Mouse (Mus musculus) small intestine, adult 2 months (tissue): ENCODE data around the gene Rnase11. TPM values are rescaled to one million over a fixed set of nuclear protein-coding genes. Genes with fewer than 3 reads are reported as not detected.

Experiments used
- H3K27ac ChIP-seq: fragments of 200-500 bp; 2 replicates; pipeline ENCODE4 v1.5.1; 2012; ENCODE audit warnings: low read depth, low read length, control low read depth, inconsistent platforms; ENCODE audit not compliant: insufficient read depth
- H3K27me3 ChIP-seq: fragments of 200-500 bp; 2 replicates; pipeline ENCODE4 v1.6.1; 2012; ENCODE audit warnings: mild to moderate bottlenecking, moderate library complexity, low read length, inconsistent platforms; ENCODE audit not compliant: control insufficient read depth, insufficient read depth
- H3K36me3 ChIP-seq: fragments of 200-500 bp; 2 replicates; pipeline ENCODE4 v1.6.1; 2012; ENCODE audit warnings: mild to moderate bottlenecking, low read length, control low read depth, inconsistent platforms; ENCODE audit not compliant: control insufficient read depth, insufficient read depth
- H3K4me1 ChIP-seq: fragments of 200-500 bp; 2 replicates; pipeline ENCODE4 v1.6.1; 2012; ENCODE audit warnings: low read length, inconsistent platforms, mixed read lengths; ENCODE audit not compliant: control insufficient read depth, insufficient read depth, insufficient read length
- H3K4me3 ChIP-seq: fragments of 200-500 bp; 2 replicates; pipeline ENCODE4 v1.5.1; 2012; ENCODE audit warnings: low read depth, mild to moderate bottlenecking, control low read depth, inconsistent platforms, low read length, moderate library complexity
- CTCF ChIP-seq: fragments of 200-500 bp; IDR thresholded peaks from 2 replicates; pipeline ENCODE4 v1.5.1; 2012; ENCODE audit warnings: low read depth, mild to moderate bottlenecking, control low read depth, inconsistent platforms, low read length, moderate library complexity, mixed read lengths; ENCODE audit not compliant: insufficient replicate concordance, insufficient read length; ENCODE audit errors: extremely low read depth
- POLR2A ChIP-seq: fragments of 200-500 bp; IDR thresholded peaks from 2 replicates; pipeline ENCODE4 v1.6.1; 2012; ENCODE audit warnings: low read depth, mild to moderate bottlenecking, control low read depth, inconsistent platforms, low read length, moderate library complexity
- WGBS: fragments of 180-500 bp; shearing (Covaris S2); methylation state at CpG from one replicate; pipeline ENCODE4 v1.1.7; 2018; 5-methylcytosine and 5-hydroxymethylcytosine counted together
- polyA plus RNA-seq: library from polyadenylated mRNA; depleted of rRNA; stranded (reverse); fragments of >200 nt; gene quantifications from 2 replicates; pipeline ENCODE4 v1.2.3, GENCODE M21; 2012

Gene Rnase11
- polyA plus RNA-seq, 1 experiment: not detected

DNA sequence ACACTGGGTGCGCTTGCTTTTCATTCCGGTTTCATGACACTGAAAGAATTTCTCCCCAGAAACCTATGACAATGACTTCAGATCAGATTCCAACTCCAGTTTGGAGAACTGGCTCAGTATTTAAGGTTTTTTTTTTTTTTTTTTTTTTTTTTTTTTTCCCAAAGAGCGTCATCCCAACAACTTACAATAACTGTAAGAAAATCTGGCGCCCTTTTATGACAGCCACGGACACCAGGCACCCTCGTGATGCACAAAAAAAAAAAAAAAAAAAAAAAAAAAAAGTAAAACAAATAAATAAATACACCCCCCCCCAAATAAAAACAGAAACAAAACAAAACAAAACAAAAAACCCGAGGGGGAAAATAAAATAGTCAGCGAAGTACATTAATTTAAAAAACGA lies 37.8 kb upstream of the Rnase11 start:
- H3K4me1 ChIP-seq: no peaks in the 10 kb centered on the region
- H3K36me3 ChIP-seq: no peaks in the 10 kb centered on the region
- H3K4me3 ChIP-seq: no peak overlapping the region
- TF ChIP-seq POLR2A: no peak
- TF ChIP-seq CTCF: no peak
- no peak overlapping the region for H3K27ac ChIP-seq
- WGBS: 27% methylated on average over 9 of the region's 9 CpGs
- no peaks in the 10 kb centered on the region for H3K27me3 ChIP-seq

DNA sequence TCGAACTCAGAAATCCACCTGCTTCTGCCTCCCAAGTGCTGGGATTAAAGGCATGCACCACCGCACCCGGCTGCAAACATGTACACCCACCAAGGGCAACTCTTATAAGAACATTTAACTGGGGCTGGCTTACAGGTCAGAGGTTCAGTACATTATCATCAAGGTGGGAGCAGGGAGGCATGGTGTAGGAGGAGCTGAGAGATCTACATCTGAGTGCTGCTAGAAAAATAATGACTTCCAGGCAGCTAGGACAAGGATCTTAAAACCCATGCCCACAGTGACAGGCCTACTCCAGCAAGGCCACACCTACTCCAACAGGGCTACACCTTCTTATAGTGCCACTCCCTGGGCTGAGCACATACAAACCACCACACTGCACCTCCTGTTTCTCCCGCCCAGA lies 35.9 kb upstream of the Rnase11 start:
- WGBS: 71% methylated on average over 4 of the region's 4 CpGs
- TF ChIP-seq POLR2A (no peak), CTCF (no peak)
- Histone ChIP-seq H3K36me3 (no peaks in the 10 kb centered on the region), H3K4me3 (no peak overlapping the region), H3K27me3 (no peaks in the 10 kb centered on the region), H3K27ac (no peak overlapping the region), H3K4me1 (peaks cover 3% of the 10 kb centered on the region; the same call in 1 of the 2 replicates)

DNA sequence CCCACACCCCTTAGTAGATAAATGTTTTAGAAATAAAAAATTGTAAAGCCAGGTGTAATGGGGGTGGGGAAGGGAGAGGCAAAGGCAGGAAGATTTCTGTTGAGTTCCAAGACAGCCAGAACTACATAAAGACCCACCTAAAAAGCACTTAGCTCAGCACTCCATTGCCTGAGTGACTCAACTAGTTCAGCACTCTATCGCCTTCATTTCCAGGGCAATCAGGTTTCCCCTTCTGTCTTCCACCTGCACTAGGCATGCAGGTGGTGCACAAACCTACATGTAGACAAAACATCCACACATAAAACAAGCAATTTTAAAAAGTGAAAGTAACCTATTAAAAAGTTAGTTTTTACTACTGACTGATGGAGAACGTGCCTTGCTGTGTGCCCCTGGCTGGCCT lies 35.1 kb upstream of the Rnase11 start:
- no peak overlapping the region for H3K27ac ChIP-seq

DNA sequence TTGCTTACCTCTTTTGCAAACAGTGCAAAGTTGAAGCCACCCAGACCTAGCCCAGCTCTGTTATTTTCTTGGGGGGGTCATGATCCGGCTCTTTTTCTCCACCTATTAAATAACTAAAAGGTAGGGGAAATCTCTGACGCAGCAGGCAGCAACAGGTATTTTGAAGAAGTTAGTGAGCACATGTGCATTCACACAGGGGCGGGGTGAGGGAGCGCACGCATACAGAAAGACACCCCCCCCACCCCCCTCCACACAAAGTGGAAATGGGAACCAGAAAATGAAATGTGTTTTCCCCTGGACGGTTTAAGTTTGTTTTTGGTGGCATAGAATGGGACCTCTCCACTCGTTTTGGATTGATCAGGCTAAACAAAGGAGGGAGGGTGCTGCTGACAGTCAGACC lies 33.8 kb upstream of the Rnase11 start:
- Histone ChIP-seq H3K4me1 (peaks cover 3% of the 10 kb centered on the region; the same call in 1 of the 2 replicates), H3K27me3 (no peaks in the 10 kb centered on the region), H3K36me3 (no peaks in the 10 kb centered on the region), H3K4me3 (no peak overlapping the region; the same call in 1 of the 2 replicates), H3K27ac (no peak overlapping the region)
- WGBS: 22% methylated on average over 7 of the region's 7 CpGs
- TF ChIP-seq CTCF (no peak), POLR2A (no peak)

More for the DNA sequence above, 35.1 kb upstream of the Rnase11 start:
- WGBS: 74% methylated on average over 2 of the region's 2 CpGs
- peaks cover 3% of the 10 kb centered on the region; the same call in 1 of the 2 replicates for H3K4me1 ChIP-seq
- H3K36me3 ChIP-seq: no peaks in the 10 kb centered on the region
- H3K4me3 ChIP-seq: no peak overlapping the region
- TF ChIP-seq CTCF (no peak), POLR2A (no peak)
- H3K27me3 ChIP-seq: no peaks in the 10 kb centered on the region

DNA sequence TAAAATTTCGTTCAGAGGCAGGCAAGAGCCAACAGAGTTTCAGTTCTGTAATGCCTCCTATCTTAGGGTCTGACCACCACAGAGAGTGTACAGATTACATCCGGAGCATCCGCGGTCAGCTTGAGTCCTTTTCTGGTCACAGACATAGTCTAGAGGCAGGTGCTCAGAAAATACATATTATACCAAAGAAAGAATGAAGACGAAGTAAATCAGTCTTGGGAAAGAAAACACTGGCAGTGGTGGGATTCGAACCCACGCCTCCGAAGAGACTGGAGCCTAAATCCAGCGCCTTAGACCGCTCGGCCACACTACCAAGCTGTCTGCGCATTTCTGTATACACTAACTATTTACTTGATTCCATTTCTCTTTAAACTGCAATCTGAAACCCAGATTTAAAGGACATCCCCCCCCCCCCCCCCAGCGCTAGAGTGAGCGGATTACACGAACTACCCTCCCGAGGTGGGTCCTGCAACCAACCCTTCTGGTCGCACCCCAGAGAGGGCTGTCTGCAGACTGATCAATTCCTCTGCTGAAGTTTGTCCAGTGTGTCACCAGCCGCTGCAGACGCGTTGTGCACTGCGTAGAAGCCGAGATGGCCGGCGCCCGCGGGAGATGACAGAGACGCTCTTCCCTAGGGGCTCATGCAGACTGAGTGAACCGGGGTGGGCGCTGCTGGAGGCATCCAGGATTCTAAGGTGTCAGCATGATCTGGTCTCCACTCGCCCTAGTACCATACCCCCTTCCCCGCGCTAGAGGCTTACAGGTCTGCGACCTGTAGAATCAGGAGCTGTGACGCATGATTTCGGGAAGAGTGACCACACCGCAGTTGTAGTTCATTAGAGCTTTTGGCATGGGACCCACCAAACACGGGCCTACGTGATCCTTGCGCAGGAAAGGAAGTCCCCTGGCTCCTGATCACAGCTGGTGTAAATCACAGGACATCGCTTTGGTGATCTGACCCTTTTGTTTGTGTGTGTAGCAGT lies 32.9 kb upstream of the Rnase11 start:
- TF ChIP-seq POLR2A (no peak; the same call in 1 of the 2 replicates), CTCF (no peak)
- Histone ChIP-seq H3K4me1 (peaks cover 3% of the 10 kb centered on the region; the same call in 1 of the 2 replicates), H3K4me3 (peak overlapping the region; percentile 64), H3K27me3 (no peaks in the 10 kb centered on the region), H3K27ac (peak overlapping the region; percentile 5), H3K36me3 (no peaks in the 10 kb centered on the region)
- WGBS: 6% methylated on average over 40 of the region's 40 CpGs

DNA sequence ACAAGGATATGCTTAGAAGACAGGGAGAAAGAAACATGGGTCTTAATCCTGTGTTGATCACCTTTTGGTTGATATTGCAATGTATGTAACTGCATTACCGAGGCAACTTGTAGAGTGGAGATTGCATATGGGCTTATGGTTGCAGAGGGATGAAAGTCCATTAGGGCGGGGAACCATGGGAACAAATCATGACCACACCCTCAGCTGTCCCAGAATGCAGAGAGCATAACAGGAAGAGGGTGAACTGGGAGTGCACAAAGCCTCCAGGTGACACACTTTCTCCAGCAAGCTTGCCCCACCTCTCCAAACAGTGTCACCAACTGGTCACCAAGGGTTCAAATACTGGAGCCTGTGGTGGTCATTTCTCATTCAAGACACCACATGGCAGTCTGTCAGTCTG lies 31.1 kb upstream of the Rnase11 start:
- Histone ChIP-seq H3K27me3 (no peaks in the 10 kb centered on the region), H3K4me3 (no peak overlapping the region), H3K36me3 (no peaks in the 10 kb centered on the region), H3K27ac (0 out of 2 replicates have a peak overlapping the region, but pooled peaks have one; percentile 32), H3K4me1 (peaks cover 3% of the 10 kb centered on the region; the same call in 1 of the 2 replicates)
- WGBS: 21% methylated on average over 2 of the region's 2 CpGs
- no peak for TF ChIP-seq CTCF
- TF ChIP-seq POLR2A: no peak

DNA sequence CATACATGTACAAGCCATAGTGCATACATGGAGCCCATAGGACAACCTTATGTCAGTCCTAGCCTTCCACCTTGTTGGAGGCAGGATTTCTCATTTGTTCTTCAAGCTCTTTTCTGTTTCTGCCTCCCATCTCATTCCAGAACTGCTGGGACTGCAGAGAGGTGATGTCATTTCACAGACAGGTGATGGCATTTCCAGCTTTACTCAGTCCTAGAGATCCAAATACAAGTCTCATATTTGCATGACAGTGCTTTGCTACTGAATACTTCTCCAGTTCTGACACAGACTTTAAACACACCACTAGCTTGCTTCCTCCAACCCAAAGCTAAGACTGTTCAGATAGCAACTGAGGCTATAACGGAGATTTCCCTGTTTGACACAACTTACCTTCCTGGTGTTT lies 29.2 kb upstream of the Rnase11 start:
- H3K4me3 ChIP-seq: no peak overlapping the region
- no peaks in the 10 kb centered on the region for H3K36me3 ChIP-seq
- H3K27ac ChIP-seq: no peak overlapping the region
- no peaks in the 10 kb centered on the region for H3K27me3 ChIP-seq
- 98% methylated on average over 1 of the region's 1 CpGs for WGBS
- TF ChIP-seq POLR2A: no peak
- TF ChIP-seq CTCF: no peak
- peaks cover 3% of the 10 kb centered on the region; the same call in 1 of the 2 replicates for H3K4me1 ChIP-seq
